Mouse (Mus musculus): ENCODE measurements around the gene Zfp827.

- TF ChIP-seq POLR2A (IDR thresholded peaks at IDR 0.05; ENCODE audit: borderline replicate concordance, low read depth, low read length) (no peak), CTCF (IDR thresholded peaks at IDR 0.05; ENCODE audit: low read depth, low read length) (no peak)
Observed at GRCm38 (mm10) chr8:79175991-79176390, 147.8 kb downstream of the Zfp827 start.

All from bone marrow macrophage, adult 2 months (primary cell).